Mouse (Mus musculus): ENCODE data around the gene Srrm3. TPM values are rescaled to one million over a fixed set of nuclear protein-coding genes. Genes with fewer than 3 reads are reported as not detected.

The Srrm3 gene
- polyA plus RNA-seq, 1 experiment from 2014 or later = 65.9 TPM

DNA sequence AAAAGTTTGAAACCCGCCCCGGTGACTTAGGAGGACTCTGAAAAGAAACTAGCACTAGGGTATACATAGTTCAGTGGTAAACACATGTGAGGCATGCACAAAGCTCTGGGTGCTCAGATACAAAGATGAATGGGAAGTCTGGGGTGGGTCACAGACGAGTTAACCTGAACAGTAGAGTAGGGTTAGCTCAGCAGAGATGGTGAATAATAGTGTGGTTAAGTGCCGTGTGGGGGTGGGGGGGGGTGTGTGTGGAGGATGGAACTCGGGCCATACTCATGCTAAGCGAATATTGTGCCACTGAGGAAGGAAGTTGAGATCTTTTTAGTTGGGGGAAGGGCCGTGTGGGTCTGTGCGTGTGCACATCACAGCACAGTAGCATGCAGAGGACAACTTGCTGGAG, 26.4 kb upstream of the Srrm3 start:
- no peak overlapping the region for H3K27ac ChIP-seq (ENCODE audit: low read depth, low read length)

DNA sequence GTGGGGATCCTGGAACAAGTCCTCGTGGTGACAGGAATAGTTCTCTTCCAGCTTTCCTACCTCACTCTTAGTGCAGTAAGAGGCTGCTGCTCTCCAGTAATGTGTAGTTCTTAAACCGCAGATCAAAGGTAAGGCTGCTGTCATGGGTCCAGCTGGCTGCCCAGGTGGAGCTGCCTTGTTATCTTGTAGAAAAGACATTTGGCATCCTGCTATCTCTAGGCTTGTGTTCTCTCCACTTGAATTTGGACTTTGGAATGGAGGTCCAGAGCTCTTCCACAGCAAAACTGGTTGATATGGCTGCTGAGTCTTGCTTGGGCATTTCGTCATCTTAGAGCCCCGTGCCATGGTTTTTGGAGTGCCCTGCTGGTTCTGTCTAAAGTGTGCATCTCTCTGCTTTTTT, 23.8 kb upstream of the Srrm3 start:
- no peak overlapping the region for H3K27ac ChIP-seq (ENCODE audit: low read depth, low read length)
- no peak overlapping the region for H3K4me2 ChIP-seq (ENCODE audit: low read depth, low read length)
- no peak overlapping the region for H3K4me3 ChIP-seq (ENCODE audit: low read depth, low read length)
- H3K27me3 ChIP-seq (ENCODE audit: control insufficient read depth, insufficient read depth, low read length) = no peaks in the 10 kb centered on the region
- H3K9me3 ChIP-seq (ENCODE audit: control insufficient read depth, low read length) = no peaks in the 10 kb centered on the region
- WGBS = 92% methylated on average over 4 of the region's 4 CpGs
- H3K36me3 ChIP-seq (ENCODE audit: control insufficient read depth, insufficient read depth, low read length) = peaks cover 59% of the 10 kb centered on the region
- ATAC-seq (ENCODE audit: low read depth) = no peak
- H3K4me1 ChIP-seq (ENCODE audit: control insufficient read depth, insufficient read depth, low read length) = peaks cover 13% of the 10 kb centered on the region
- no peak overlapping the region for H3K9ac ChIP-seq (replicated peaks; ENCODE audit: low read depth, low read length)

More for the DNA sequence above, 26.4 kb upstream of the Srrm3 start:
- peaks cover 13% of the 10 kb centered on the region for H3K4me1 ChIP-seq (ENCODE audit: control insufficient read depth, insufficient read depth, low read length)
- no peak overlapping the region for H3K9ac ChIP-seq (replicated peaks; ENCODE audit: low read depth, low read length)
- ATAC-seq (ENCODE audit: low read depth) = no peak
- H3K36me3 ChIP-seq (ENCODE audit: control insufficient read depth, insufficient read depth, low read length) = peaks cover 33% of the 10 kb centered on the region
- H3K4me3 ChIP-seq (ENCODE audit: low read depth, low read length) = no peak overlapping the region
- H3K4me2 ChIP-seq (ENCODE audit: low read depth, low read length) = 0 out of 2 replicates have a peak overlapping the region, but pooled peaks have one; percentile 95
- H3K9me3 ChIP-seq (ENCODE audit: control insufficient read depth, low read length) = no peaks in the 10 kb centered on the region
- WGBS = 92% methylated on average over 8 of the region's 8 CpGs
- no peaks in the 10 kb centered on the region for H3K27me3 ChIP-seq (ENCODE audit: control insufficient read depth, insufficient read depth, low read length)

DNA sequence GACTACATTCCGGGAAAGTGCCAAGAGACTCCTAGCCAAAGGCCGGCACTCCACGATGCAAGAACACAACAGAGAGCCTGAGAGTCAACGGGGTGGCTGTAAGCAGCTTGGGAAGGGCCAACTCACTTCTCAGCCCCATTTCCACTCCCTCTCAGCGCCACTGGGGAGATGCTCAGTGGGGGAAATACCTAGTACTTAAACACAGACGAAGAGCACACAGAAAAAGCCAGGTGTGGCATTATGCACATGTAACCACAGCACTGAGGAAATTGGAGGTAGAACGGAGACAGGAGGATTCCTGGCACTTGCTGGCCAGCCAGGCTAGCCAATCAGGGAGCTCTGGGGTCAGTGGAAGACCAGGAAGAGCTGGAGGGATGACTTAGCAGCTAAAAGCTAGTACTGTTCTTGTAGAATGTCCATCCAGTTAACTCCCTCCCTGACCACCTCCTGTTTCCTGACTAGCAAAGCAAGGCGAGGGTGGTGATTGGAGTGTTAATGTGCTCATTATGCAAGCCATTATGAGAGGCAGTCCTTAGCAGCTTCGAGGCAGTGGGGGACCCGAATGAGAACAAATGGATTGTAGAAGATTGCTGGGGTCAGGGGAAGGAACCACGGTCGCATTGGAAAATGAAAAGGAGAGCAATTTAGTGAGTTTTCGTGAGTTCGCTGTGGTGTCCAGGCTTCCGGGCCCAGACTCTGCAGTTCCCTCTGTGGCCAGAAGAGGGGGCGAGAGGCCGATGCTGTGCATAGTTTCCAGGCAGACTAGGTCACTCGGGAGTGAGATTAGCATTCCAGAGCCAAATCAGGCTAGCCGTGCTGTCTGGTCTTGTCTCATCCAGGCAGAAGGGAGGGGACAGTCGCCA, 12.5 kb upstream of the Srrm3 start:
- H3K4me3 ChIP-seq (ENCODE audit: low read depth, low read length) = no peak overlapping the region; the same call in 1 of the 2 replicates
- peak overlapping the region; percentile 35; the same call in 1 of the 2 replicates for H3K4me2 ChIP-seq (ENCODE audit: low read depth, low read length)
- peaks cover 29% of the 10 kb centered on the region for H3K36me3 ChIP-seq (ENCODE audit: control insufficient read depth, insufficient read depth, low read length)
- peak overlapping the region; percentile 88 for H3K27ac ChIP-seq (ENCODE audit: low read depth, low read length)
- WGBS = 8% methylated on average over 20 of the region's 20 CpGs
- H3K9ac ChIP-seq (replicated peaks; ENCODE audit: low read depth, low read length) = peak overlapping the region; percentile 47
- no peaks in the 10 kb centered on the region for H3K27me3 ChIP-seq (ENCODE audit: control insufficient read depth, insufficient read depth, low read length)
- H3K4me1 ChIP-seq (ENCODE audit: control insufficient read depth, insufficient read depth, low read length) = peaks cover 5% of the 10 kb centered on the region
- ATAC-seq (ENCODE audit: low read depth) = peak; percentile 93
- no peaks in the 10 kb centered on the region for H3K9me3 ChIP-seq (ENCODE audit: control insufficient read depth, low read length)

DNA sequence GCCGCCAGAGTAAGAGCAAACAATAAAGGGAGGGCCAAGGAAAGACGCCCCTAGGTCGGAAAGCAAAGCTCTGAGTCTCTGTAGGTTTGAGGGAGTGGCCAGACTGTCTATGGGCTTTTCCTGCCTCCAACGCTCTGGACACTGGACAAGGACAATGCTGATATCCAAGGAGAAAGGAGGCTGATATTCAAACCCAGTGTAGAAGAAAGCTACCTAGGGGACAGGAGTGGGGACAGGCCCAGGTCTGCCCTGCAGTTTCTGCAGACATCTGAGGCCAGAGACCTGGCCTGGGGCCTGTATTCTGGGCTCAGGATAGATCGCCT, 11.9 kb upstream of the Srrm3 start:
- Histone ChIP-seq H3K4me3 (ENCODE audit: low read depth, low read length) (no peak overlapping the region; the same call in 1 of the 2 replicates), H3K27me3 (ENCODE audit: control insufficient read depth, insufficient read depth, low read length) (no peaks in the 10 kb centered on the region), H3K36me3 (ENCODE audit: control insufficient read depth, insufficient read depth, low read length) (peaks cover 23% of the 10 kb centered on the region), H3K27ac (ENCODE audit: low read depth, low read length) (peak overlapping the region; percentile 88), H3K9ac (replicated peaks; ENCODE audit: low read depth, low read length) (peak overlapping the region; percentile 47), H3K4me2 (ENCODE audit: low read depth, low read length) (peak overlapping the region; percentile 35; the same call in 1 of the 2 replicates), H3K9me3 (ENCODE audit: control insufficient read depth, low read length) (no peaks in the 10 kb centered on the region), H3K4me1 (ENCODE audit: control insufficient read depth, insufficient read depth, low read length) (peaks cover 5% of the 10 kb centered on the region)
- no peak; the same call in 1 of the 2 replicates for ATAC-seq (ENCODE audit: low read depth)
- WGBS = 8% methylated on average over 5 of the region's 5 CpGs

GRCm38 (mm10) chr5:135799746-135800145, 6.9 kb upstream of the Srrm3 start:
- H3K27ac ChIP-seq (ENCODE audit: low read depth, low read length) = no peak overlapping the region
- no peak for ATAC-seq (ENCODE audit: low read depth)
- H3K4me2 ChIP-seq (ENCODE audit: low read depth, low read length) = no peak overlapping the region
- H3K4me1 ChIP-seq (ENCODE audit: control insufficient read depth, insufficient read depth, low read length) = peaks cover 17% of the 10 kb centered on the region
- H3K9me3 ChIP-seq (ENCODE audit: control insufficient read depth, low read length) = no peaks in the 10 kb centered on the region
- 41% methylated on average over 4 of the region's 4 CpGs for WGBS
- no peaks in the 10 kb centered on the region for H3K36me3 ChIP-seq (ENCODE audit: control insufficient read depth, insufficient read depth, low read length)
- no peak overlapping the region for H3K9ac ChIP-seq (replicated peaks; ENCODE audit: low read depth, low read length)
- H3K27me3 ChIP-seq (ENCODE audit: control insufficient read depth, insufficient read depth, low read length) = no peaks in the 10 kb centered on the region
- H3K4me3 ChIP-seq (ENCODE audit: low read depth, low read length) = no peak overlapping the region

GRCm38 (mm10) chr5:135800927-135801326, 5.8 kb upstream of the Srrm3 start:
- Histone ChIP-seq H3K36me3 (ENCODE audit: control insufficient read depth, insufficient read depth, low read length) (no peaks in the 10 kb centered on the region), H3K4me3 (ENCODE audit: low read depth, low read length) (no peak overlapping the region), H3K9me3 (ENCODE audit: control insufficient read depth, low read length) (no peaks in the 10 kb centered on the region), H3K27ac (ENCODE audit: low read depth, low read length) (peak overlapping the region; percentile 72), H3K27me3 (ENCODE audit: control insufficient read depth, insufficient read depth, low read length) (no peaks in the 10 kb centered on the region), H3K4me1 (ENCODE audit: control insufficient read depth, insufficient read depth, low read length) (peaks cover 13% of the 10 kb centered on the region), H3K9ac (replicated peaks; ENCODE audit: low read depth, low read length) (no peak overlapping the region), H3K4me2 (ENCODE audit: low read depth, low read length) (no peak overlapping the region)
- ATAC-seq (ENCODE audit: low read depth) = peak; percentile 69
- WGBS = 1% methylated on average over 6 of the region's 6 CpGs

DNA sequence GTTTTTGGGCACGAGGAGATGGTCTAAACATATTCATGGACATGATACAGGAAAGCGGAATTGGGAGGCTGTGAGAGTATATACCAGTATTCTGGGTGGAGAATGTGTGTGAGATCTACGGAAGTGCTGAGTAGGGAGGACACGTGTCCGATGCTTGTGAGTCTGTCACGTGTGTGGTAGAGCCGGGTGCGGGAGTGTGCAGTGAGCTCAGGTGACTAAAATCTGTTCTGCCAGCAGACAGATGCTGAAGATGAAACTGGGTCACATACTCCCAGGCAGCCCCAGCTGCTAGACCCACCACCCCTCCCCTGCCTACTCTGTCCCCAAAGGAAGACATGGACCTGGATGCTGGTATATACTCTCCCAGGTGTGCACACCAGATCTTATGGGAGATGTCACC, 4.0 kb upstream of the Srrm3 start:
- no peak overlapping the region for H3K9ac ChIP-seq (replicated peaks; ENCODE audit: low read depth, low read length)
- ATAC-seq (ENCODE audit: low read depth) = no peak
- 75% methylated on average over 8 of the region's 8 CpGs for WGBS

DNA sequence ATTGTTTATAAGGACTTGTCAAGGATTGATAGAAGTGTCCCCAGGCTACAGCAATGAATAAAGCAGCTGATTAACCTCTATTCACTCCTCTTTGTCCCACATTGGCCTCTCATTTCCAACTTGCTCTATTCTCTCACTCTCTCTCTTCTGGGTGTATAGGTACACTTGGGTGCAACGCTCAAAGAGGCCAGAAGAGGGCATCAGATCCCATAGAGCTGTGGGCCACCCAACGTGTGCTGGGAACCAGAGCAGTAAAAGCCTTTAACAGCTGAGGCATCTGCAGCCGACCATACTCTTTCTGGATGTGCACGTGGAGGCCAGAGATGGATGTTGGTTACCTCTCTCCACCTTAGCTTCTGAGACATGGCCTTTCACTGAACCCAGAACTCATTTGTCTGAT, 3.6 kb upstream of the Srrm3 start:
- H3K4me2 ChIP-seq (ENCODE audit: low read depth, low read length) = no peak overlapping the region
- H3K27me3 ChIP-seq (ENCODE audit: control insufficient read depth, insufficient read depth, low read length) = no peaks in the 10 kb centered on the region
- no peak overlapping the region for H3K9ac ChIP-seq (replicated peaks; ENCODE audit: low read depth, low read length)
- H3K4me3 ChIP-seq (ENCODE audit: low read depth, low read length) = no peak overlapping the region
- no peaks in the 10 kb centered on the region for H3K9me3 ChIP-seq (ENCODE audit: control insufficient read depth, low read length)
- 56% methylated on average over 4 of the region's 4 CpGs for WGBS
- ATAC-seq (ENCODE audit: low read depth) = no peak
- no peaks in the 10 kb centered on the region for H3K36me3 ChIP-seq (ENCODE audit: control insufficient read depth, insufficient read depth, low read length)
- H3K27ac ChIP-seq (ENCODE audit: low read depth, low read length) = no peak overlapping the region
- H3K4me1 ChIP-seq (ENCODE audit: control insufficient read depth, insufficient read depth, low read length) = peaks cover 21% of the 10 kb centered on the region

More for the DNA sequence above, 4.0 kb upstream of the Srrm3 start:
- Histone ChIP-seq H3K4me2 (ENCODE audit: low read depth, low read length) (no peak overlapping the region), H3K27me3 (ENCODE audit: control insufficient read depth, insufficient read depth, low read length) (no peaks in the 10 kb centered on the region), H3K36me3 (ENCODE audit: control insufficient read depth, insufficient read depth, low read length) (no peaks in the 10 kb centered on the region), H3K4me3 (ENCODE audit: low read depth, low read length) (no peak overlapping the region), H3K4me1 (ENCODE audit: control insufficient read depth, insufficient read depth, low read length) (peaks cover 16% of the 10 kb centered on the region), H3K27ac (ENCODE audit: low read depth, low read length) (no peak overlapping the region), H3K9me3 (ENCODE audit: control insufficient read depth, low read length) (no peaks in the 10 kb centered on the region)

DNA sequence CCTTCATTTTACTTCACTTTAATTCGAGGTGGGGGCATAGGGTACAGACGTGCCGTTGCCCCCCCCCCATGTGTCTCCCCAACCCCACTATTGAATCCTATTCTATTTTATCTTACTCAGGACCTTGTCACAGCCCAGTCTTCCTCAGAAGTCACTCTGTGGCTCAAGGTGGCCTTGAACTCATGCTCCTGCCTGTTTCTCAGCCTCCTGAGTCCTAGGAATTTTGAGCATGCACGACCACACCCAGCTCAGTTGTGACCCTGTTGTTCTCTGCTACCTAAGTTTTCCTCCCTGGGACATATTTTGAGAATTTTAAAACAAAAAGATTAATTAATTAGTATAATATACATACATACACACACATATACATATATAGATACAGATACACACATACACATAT, 3.0 kb upstream of the Srrm3 start:
- Histone ChIP-seq H3K9me3 (ENCODE audit: control insufficient read depth, low read length) (no peaks in the 10 kb centered on the region), H3K4me1 (ENCODE audit: control insufficient read depth, insufficient read depth, low read length) (peaks cover 22% of the 10 kb centered on the region), H3K36me3 (ENCODE audit: control insufficient read depth, insufficient read depth, low read length) (no peaks in the 10 kb centered on the region), H3K27me3 (ENCODE audit: control insufficient read depth, insufficient read depth, low read length) (no peaks in the 10 kb centered on the region), H3K27ac (ENCODE audit: low read depth, low read length) (no peak overlapping the region), H3K4me2 (ENCODE audit: low read depth, low read length) (no peak overlapping the region), H3K9ac (replicated peaks; ENCODE audit: low read depth, low read length) (no peak overlapping the region), H3K4me3 (ENCODE audit: low read depth, low read length) (no peak overlapping the region)
- no peak for ATAC-seq (ENCODE audit: low read depth)
- WGBS = 87% methylated on average over 4 of the region's 4 CpGs

Data from neural tube, embryonic 14.5 days (tissue).